Mouse (Mus musculus): ENCODE measurements at regions not wholly inside any gene's neighbourhood (a gene's known extent, or its start where the extent isn't known, plus 50 kb on each side); places are given as distances from the start of the nearest gene placed in this dataset.

GRCm38 (mm10) chr4:81727735-81728581 is 285.3 kb upstream of the Mpdz start:
- H3K27me3 ChIP-seq (ENCODE audit: control insufficient read depth, insufficient read depth, insufficient read length) = no peaks in the 10 kb centered on the region
- no peaks in the 10 kb centered on the region for H3K79me2 ChIP-seq (ENCODE audit: control insufficient read depth, insufficient read depth)
- H3ac ChIP-seq (ENCODE audit: control insufficient read depth, insufficient read length, low read depth) = no peak overlapping the region
- no peaks in the 10 kb centered on the region for H3K79me3 ChIP-seq (ENCODE audit: low read depth)
- TF ChIP-seq FOSL1 (IDR thresholded peaks at IDR 0.05; ENCODE audit: insufficient read depth, low read length, poor library complexity, severe bottlenecking) (no peak), MYOG (IDR thresholded peaks at IDR 0.05; ENCODE audit: control insufficient read depth, extremely low read depth, insufficient read length) (no peak), MAX (IDR thresholded peaks at IDR 0.05) (no peak), MYOD1 (IDR thresholded peaks at IDR 0.05; ENCODE audit: control insufficient read depth, insufficient read length, low read depth) (no peak), USF1 (IDR thresholded peaks at IDR 0.05; ENCODE audit: low read depth) (no peak), CTCF (IDR thresholded peaks at IDR 0.05; ENCODE audit: control insufficient read depth, insufficient read depth, insufficient read length) (no peak), CEBPB (IDR thresholded peaks at IDR 0.05; ENCODE audit: low read depth) (no peak)
- no peak overlapping the region for H3K4me3 ChIP-seq (ENCODE audit: insufficient read depth, poor library complexity, severe bottlenecking)
- no peaks in the 10 kb centered on the region for H3K36me3 ChIP-seq (ENCODE audit: control insufficient read depth, insufficient read depth)

GRCm38 (mm10) chr4:81726761-81727723 is 284.4 kb upstream of the Mpdz start:
- no peaks in the 10 kb centered on the region for H3K79me3 ChIP-seq (ENCODE audit: low read depth)
- H3K79me2 ChIP-seq (ENCODE audit: control insufficient read depth, insufficient read depth) = no peaks in the 10 kb centered on the region
- H3K4me3 ChIP-seq (ENCODE audit: insufficient read depth, poor library complexity, severe bottlenecking) = no peak overlapping the region
- no peak overlapping the region for H3ac ChIP-seq (ENCODE audit: control insufficient read depth, insufficient read length, low read depth)
- no peaks in the 10 kb centered on the region for H3K27me3 ChIP-seq (ENCODE audit: control insufficient read depth, insufficient read depth, insufficient read length)
- H3K36me3 ChIP-seq (ENCODE audit: control insufficient read depth, insufficient read depth) = no peaks in the 10 kb centered on the region
- TF ChIP-seq USF1 (IDR thresholded peaks at IDR 0.05; ENCODE audit: low read depth) = no peak
- no peak for TF ChIP-seq FOSL1 (IDR thresholded peaks at IDR 0.05; ENCODE audit: insufficient read depth, low read length, poor library complexity, severe bottlenecking)
- no peak for TF ChIP-seq CEBPB (IDR thresholded peaks at IDR 0.05; ENCODE audit: low read depth)
- TF ChIP-seq MYOG (IDR thresholded peaks at IDR 0.05; ENCODE audit: control insufficient read depth, extremely low read depth, insufficient read length) = no peak
- TF ChIP-seq MAX (IDR thresholded peaks at IDR 0.05) = no peak
- TF ChIP-seq MYOD1 (IDR thresholded peaks at IDR 0.05; ENCODE audit: control insufficient read depth, insufficient read length, low read depth) = no peak
- TF ChIP-seq CTCF (IDR thresholded peaks at IDR 0.05; ENCODE audit: control insufficient read depth, insufficient read depth, insufficient read length) = no peak

DNA sequence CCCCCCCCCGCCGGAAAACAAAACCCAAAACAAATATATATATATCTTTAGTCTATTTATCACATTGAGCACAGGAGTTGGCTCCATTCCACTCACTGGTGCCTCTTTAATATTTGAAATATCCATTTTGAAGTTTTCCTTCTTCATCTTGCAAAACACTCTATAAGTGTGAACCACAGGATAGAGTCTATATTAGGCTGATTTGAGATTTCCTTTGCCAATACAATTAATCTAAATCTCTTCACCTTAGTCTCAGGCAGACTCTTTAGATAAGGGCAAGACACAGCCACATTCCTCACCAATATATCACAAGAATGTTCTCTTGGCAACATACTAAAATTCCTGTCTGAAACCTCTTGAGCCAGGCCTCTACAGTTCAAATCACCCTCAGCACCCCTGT is 282.1 kb upstream of the Mpdz start:
- no peak overlapping the region for H3ac ChIP-seq (ENCODE audit: control insufficient read depth, insufficient read length, low read depth)
- no peak for TF ChIP-seq CEBPB (IDR thresholded peaks at IDR 0.05; ENCODE audit: low read depth)
- TF ChIP-seq FOSL1 (IDR thresholded peaks at IDR 0.05; ENCODE audit: insufficient read depth, low read length, poor library complexity, severe bottlenecking) = no peak
- TF ChIP-seq CTCF (IDR thresholded peaks at IDR 0.05; ENCODE audit: control insufficient read depth, insufficient read depth, insufficient read length) = no peak
- no peak for TF ChIP-seq MYOD1 (IDR thresholded peaks at IDR 0.05; ENCODE audit: control insufficient read depth, insufficient read length, low read depth)
- TF ChIP-seq MAX (IDR thresholded peaks at IDR 0.05) = no peak
- no peak for TF ChIP-seq USF1 (IDR thresholded peaks at IDR 0.05; ENCODE audit: low read depth)
- TF ChIP-seq MYOG (IDR thresholded peaks at IDR 0.05; ENCODE audit: control insufficient read depth, extremely low read depth, insufficient read length) = no peak
- no peaks in the 10 kb centered on the region for H3K27me3 ChIP-seq (ENCODE audit: control insufficient read depth, insufficient read depth, insufficient read length)
- H3K79me3 ChIP-seq (ENCODE audit: low read depth) = no peaks in the 10 kb centered on the region
- H3K36me3 ChIP-seq (ENCODE audit: control insufficient read depth, insufficient read depth) = no peaks in the 10 kb centered on the region
- no peak overlapping the region for H3K4me3 ChIP-seq (ENCODE audit: insufficient read depth, poor library complexity, severe bottlenecking)
- H3K79me2 ChIP-seq (ENCODE audit: control insufficient read depth, insufficient read depth) = no peaks in the 10 kb centered on the region

DNA sequence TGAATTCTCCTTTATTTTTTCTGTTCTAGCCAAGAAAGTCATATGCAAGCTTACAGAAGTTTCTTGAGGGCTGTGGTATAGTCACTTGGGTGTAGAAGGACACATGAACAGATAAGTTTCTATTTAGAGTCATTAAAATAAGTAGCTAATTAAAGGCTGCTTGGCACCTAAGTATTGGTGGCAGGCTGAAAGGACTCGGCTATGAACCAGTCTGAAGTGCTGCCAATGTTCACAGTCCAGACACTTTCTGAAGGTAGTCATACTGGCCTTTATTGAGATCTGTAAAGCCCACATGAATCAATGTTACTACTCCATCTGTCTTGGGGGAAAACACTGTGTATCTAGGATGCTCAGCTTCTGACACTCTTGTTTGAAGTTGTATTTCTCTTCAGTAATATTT is 269.8 kb upstream of the Mpdz start:
- no peak overlapping the region for H3K4me3 ChIP-seq (ENCODE audit: insufficient read depth, poor library complexity, severe bottlenecking)
- no peaks in the 10 kb centered on the region for H3K27me3 ChIP-seq (ENCODE audit: control insufficient read depth, insufficient read depth, insufficient read length)
- H3K79me3 ChIP-seq (ENCODE audit: low read depth) = no peaks in the 10 kb centered on the region
- no peak overlapping the region for H3ac ChIP-seq (ENCODE audit: control insufficient read depth, insufficient read length, low read depth)
- no peaks in the 10 kb centered on the region for H3K36me3 ChIP-seq (ENCODE audit: control insufficient read depth, insufficient read depth)
- TF ChIP-seq CEBPB (IDR thresholded peaks at IDR 0.05; ENCODE audit: low read depth) = no peak
- no peak for TF ChIP-seq FOSL1 (IDR thresholded peaks at IDR 0.05; ENCODE audit: insufficient read depth, low read length, poor library complexity, severe bottlenecking)
- TF ChIP-seq MYOD1 (IDR thresholded peaks at IDR 0.05; ENCODE audit: control insufficient read depth, insufficient read length, low read depth) = no peak
- no peaks in the 10 kb centered on the region for H3K79me2 ChIP-seq (ENCODE audit: control insufficient read depth, insufficient read depth)

DNA sequence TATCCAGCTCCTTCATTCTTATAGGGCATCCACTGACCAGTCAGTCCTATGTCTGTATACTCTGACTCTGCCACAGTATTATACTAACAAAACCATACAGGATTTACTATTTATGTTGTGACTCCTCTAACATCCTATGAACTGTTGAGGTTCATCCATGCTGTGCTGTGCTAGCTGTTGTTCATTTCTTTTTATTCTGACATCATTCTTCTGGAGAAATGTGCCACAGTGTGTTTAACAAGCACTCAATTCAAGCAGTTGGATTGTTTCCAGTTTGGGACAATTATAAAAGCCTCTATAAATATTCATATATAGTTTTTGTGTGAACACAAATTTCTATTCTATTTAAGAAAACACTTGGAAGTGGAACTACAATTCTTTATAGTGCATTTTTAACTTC is 252.6 kb upstream of the Mpdz start:
- Histone ChIP-seq H3K27me3 (ENCODE audit: control insufficient read depth, insufficient read depth, insufficient read length) (no peaks in the 10 kb centered on the region), H3K4me3 (ENCODE audit: insufficient read depth, poor library complexity, severe bottlenecking) (no peak overlapping the region), H3K36me3 (ENCODE audit: control insufficient read depth, insufficient read depth) (no peaks in the 10 kb centered on the region), H3K79me3 (ENCODE audit: low read depth) (no peaks in the 10 kb centered on the region), H3ac (ENCODE audit: control insufficient read depth, insufficient read length, low read depth) (no peak overlapping the region), H3K79me2 (ENCODE audit: control insufficient read depth, insufficient read depth) (no peaks in the 10 kb centered on the region)
- TF ChIP-seq MYOG (IDR thresholded peaks at IDR 0.05; ENCODE audit: control insufficient read depth, extremely low read depth, insufficient read length) (no peak), MAX (IDR thresholded peaks at IDR 0.05) (no peak), CTCF (IDR thresholded peaks at IDR 0.05; ENCODE audit: control insufficient read depth, insufficient read depth, insufficient read length) (no peak)
